In genomic region chr4:100158401-100158800, GRCm38 (mm10) we compare ENCODE assay signal across 18 mouse cellular contexts.
"Had no signal": no experiment of that assay in that cellular context is flagged by ENCODE, and none has a peak within 500 bp of the region (broad histone marks: within the 10 kb centered on the region; RNA-seq: fewer than 3 reads in every experiment).

No protein-coding gene starts in this region.

- H3K4me1 ChIP-seq: liver, embryonic 12.5 days; liver, embryonic 15.5 days; lung, embryonic 15.5 days; megakaryocyte, embryonic 14.5 days had no signal

- DNase-seq: kidney, adult 9 months; kidney, postnatal 25 days; layer of hippocampus, adult 9-11 months; liver; lung, adult 18-20 months; lung, postnatal 10 days; lung, postnatal 36 days; thymus, adult 18-20 months; thymus, postnatal 36 days had no signal

- H3K27ac ChIP-seq: layer of hippocampus, adult 2 months; limb, embryonic 10.5 days; limb, embryonic 13.5 days; liver, embryonic 12.5 days; liver, embryonic 15.5 days; lung, embryonic 15.5 days had no signal

- H3K27me3 ChIP-seq: liver, embryonic 12.5 days; liver, embryonic 15.5 days; lung, embryonic 15.5 days; megakaryocyte, embryonic 14.5 days had no signal

- H3K9me3 ChIP-seq: limb, embryonic 10.5 days; limb, embryonic 13.5 days; liver, embryonic 12.5 days; liver, embryonic 15.5 days; lung, embryonic 15.5 days had no signal

- H3K4me3 ChIP-seq: layer of hippocampus, adult 2 months; limb, embryonic 10.5 days; limb, embryonic 13.5 days; liver, embryonic 12.5 days; liver, embryonic 15.5 days; lung, embryonic 15.5 days; megakaryocyte, embryonic 14.5 days had no signal

- ATAC-seq: liver, embryonic 12.5 days; midbrain, embryonic 16.5 days had no signal

- H3K36me3 ChIP-seq: limb, embryonic 10.5 days; limb, embryonic 13.5 days; liver, embryonic 12.5 days; liver, embryonic 15.5 days; lung, embryonic 15.5 days had no signal

- H3K4me2 ChIP-seq: limb, embryonic 13.5 days; liver, embryonic 12.5 days; liver, embryonic 15.5 days; lung, embryonic 15.5 days; midbrain, embryonic 11.5 days had no signal

- H3K9ac ChIP-seq: limb, embryonic 13.5 days; liver, embryonic 12.5 days; liver, embryonic 15.5 days; lung, embryonic 15.5 days had no signal
